Mouse (Mus musculus) cortical plate, adult 2 months (tissue): ENCODE measurements around the gene Galnt2.

ENCODE experiments used
- CTCF ChIP-seq: fragments of 200-500 bp; IDR thresholded peaks from 2 replicates; pipeline ENCODE4 v1.5.1; 2011; ENCODE audit warnings: mild to moderate bottlenecking, control low read depth, low read length; ENCODE audit not compliant: insufficient read depth; ENCODE audit errors: extremely low read depth
- POLR2A ChIP-seq: fragments of 200-500 bp; IDR thresholded peaks from 2 replicates; pipeline ENCODE4 v1.6.1; 2011; ENCODE audit warnings: mild to moderate bottlenecking, low read length, control low read depth; ENCODE audit not compliant: insufficient read depth; ENCODE audit errors: extremely low read depth

GRCm38 (mm10) chr8:124301512-124301911 is 70.3 kb downstream of the Galnt2 start:
- no peak for TF ChIP-seq POLR2A
- no peak for TF ChIP-seq CTCF
